Mouse (Mus musculus): Measurements from ENCODE around the gene Nhsl1. TPM values are rescaled to one million over a fixed set of nuclear protein-coding genes. Genes with fewer than 3 reads are reported as not detected.

The Nhsl1 gene
- total RNA-seq, 2 experiments from 2014 or later: 14.5 to 21.3 TPM

Other genes starting within 250 kb of the Nhsl1 start
- gene Ect2l, start 108.1 kb upstream of the Nhsl1 start, total RNA-seq (2021): not detected
- 10 to 100 TPM; 15.0 to 16.1 TPM for gene Ccdc28a, start 84.0 kb upstream of the Nhsl1 start, total RNA-seq (2021)
- gene Hebp2, start 227.1 kb downstream of the Nhsl1 start, total RNA-seq (2021): 1 to 10 TPM in 1 of 2 experiments, under 1 TPM in 1; 0.95 to 1.2 TPM